Mouse (Mus musculus) G1E (cell line): ENCODE data around the gene Coq4.

Experiments
- CTCF ChIP-seq: IDR thresholded peaks from 2 replicates; pipeline ENCODE4 v1.5.1; 2012; ENCODE audit warnings: low read depth, low read length, inconsistent platforms, mixed read lengths
- GATA1 ChIP-seq: IDR thresholded peaks from 2 replicates; pipeline ENCODE4 v1.6.1; 2012; ENCODE audit warnings: borderline replicate concordance, low read length, inconsistent platforms, mixed read lengths
- GATA2 ChIP-seq: IDR thresholded peaks from 2 replicates; pipeline ENCODE4 v1.6.1; 2012; ENCODE audit warnings: low read depth, low read length, inconsistent platforms, borderline replicate concordance
- POLR2AphosphoS5 ChIP-seq: IDR thresholded peaks from 2 replicates; pipeline ENCODE4 v1.6.1; 2012; ENCODE audit warnings: low read depth, low read length, inconsistent platforms; ENCODE audit not compliant: insufficient replicate concordance
- TAL1 ChIP-seq: conservative IDR thresholded peaks from 2 replicates; pipeline ENCODE4 v1.6.1; 2012; ENCODE audit warnings: low read depth, low read length, inconsistent platforms, mixed read lengths

GRCm38 (mm10) chr2:29751497-29751896 is 35.8 kb upstream of the Coq4 start, which contains the start of gene Gm13420:
- no peak for TF ChIP-seq TAL1
- no peak for TF ChIP-seq CTCF
- TF ChIP-seq GATA1, result no peak
- no peak for TF ChIP-seq GATA2
- TF ChIP-seq POLR2AphosphoS5, result no peak
